In the genomic region with DNA sequence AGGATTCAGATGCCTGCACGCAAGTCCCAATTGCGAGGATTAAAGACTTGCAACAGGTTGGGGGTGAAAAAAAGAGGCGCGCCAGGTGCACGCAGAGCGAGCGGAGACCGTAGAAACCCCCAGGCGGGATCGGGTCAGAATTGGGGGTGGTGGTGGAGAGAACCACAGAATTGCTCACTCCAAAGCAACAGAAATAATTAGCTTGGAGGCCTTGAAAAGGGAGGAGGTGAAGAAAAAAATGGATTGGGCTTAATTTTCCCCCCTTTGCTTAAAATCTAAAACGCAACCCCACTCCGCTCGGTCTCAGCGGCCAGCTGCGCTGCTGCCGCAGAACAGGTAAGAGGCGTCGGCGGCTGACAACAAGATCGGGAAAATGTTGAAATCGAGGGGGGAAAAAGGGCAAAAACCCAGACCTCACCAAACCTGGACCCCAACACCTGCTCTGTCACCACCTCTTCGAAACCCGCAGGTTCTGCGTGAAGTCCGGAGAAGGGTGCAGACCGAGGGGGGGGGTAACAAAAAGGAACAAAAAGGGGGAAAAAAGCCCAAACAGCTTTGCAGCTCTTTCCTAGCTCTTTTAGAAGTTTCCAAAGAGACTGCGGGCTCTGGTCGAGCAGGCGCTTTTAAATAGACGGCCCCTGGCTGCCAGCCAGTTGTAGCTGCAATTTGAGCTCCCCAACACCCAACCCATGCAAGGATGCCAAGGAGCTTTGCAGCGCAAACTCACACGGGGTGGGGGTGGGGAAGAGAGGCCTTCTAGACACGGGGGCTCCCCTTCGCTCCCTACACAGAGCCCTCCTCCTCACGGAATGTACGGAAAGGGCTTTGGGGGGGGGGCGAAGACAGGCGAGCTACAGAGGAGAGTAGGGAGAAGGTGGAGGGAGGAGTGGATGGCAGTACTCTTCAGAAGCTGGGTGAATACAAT, we compare ENCODE assay signal across 7 mouse cellular contexts. TPM values are rescaled to one million over a fixed set of nuclear protein-coding genes. Genes with fewer than 3 reads are reported as not detected.
DNase-seq lines count a peak whose midpoint lies in the region; ATAC-seq and TF ChIP-seq lines count a peak whose summit lies in the region.

A gene (minus strand): TSS at position 598 of the 925 bp plus-strand sequence.

- no peaks in the 10 kb centered on the region for H3K4me1 ChIP-seq in embryonic facial prominence, embryonic 11.5 days (ENCODE audit: control insufficient read depth, insufficient read depth, low read length)
- H3K4me1 ChIP-seq in heart, embryonic 10.5 days, result peaks cover 41% of the 10 kb centered on the region
- peaks cover 74% of the 10 kb centered on the region for H3K4me1 ChIP-seq in kidney, embryonic 15.5 days
- peaks cover 13% of the 10 kb centered on the region for H3K4me1 ChIP-seq in liver, adult 2 months (ENCODE audit: control insufficient read depth, insufficient read depth, low read length)
- H3K4me1 ChIP-seq in neural tube, embryonic 12.5 days, result peaks cover 51% of the 10 kb centered on the region

- H3K4me2 ChIP-seq in embryonic facial prominence, embryonic 11.5 days (ENCODE audit: low read depth, low read length), result peak within 1 kb of the TSS; percentile 86
- H3K4me2 ChIP-seq in kidney, embryonic 15.5 days, result peak within 1 kb of the TSS; percentile 95
- peak within 1 kb of the TSS; percentile 84 for H3K4me2 ChIP-seq in neural tube, embryonic 12.5 days (replicated peaks)

- no peaks in the 10 kb centered on the region for H3K36me3 ChIP-seq in embryonic facial prominence, embryonic 11.5 days (replicated peaks; ENCODE audit: control insufficient read depth, insufficient read depth, low read depth, low read length)
- no peaks in the 10 kb centered on the region for H3K36me3 ChIP-seq in heart, embryonic 10.5 days
- no peaks in the 10 kb centered on the region for H3K36me3 ChIP-seq in kidney, embryonic 15.5 days
- H3K36me3 ChIP-seq in liver, adult 2 months (ENCODE audit: control insufficient read depth, insufficient read depth, low read length), result no peaks in the 10 kb centered on the region
- H3K36me3 ChIP-seq in neural tube, embryonic 12.5 days, result no peaks in the 10 kb centered on the region

- peaks cover 2% of the 10 kb centered on the region; the same call in 1 of the 2 replicates for H3K27me3 ChIP-seq in embryonic facial prominence, embryonic 11.5 days (ENCODE audit: control insufficient read depth, insufficient read depth, low read length)
- H3K27me3 ChIP-seq in heart, embryonic 10.5 days (ENCODE audit: insufficient read depth, poor library complexity, severe bottlenecking), result no peaks in the 10 kb centered on the region
- H3K27me3 ChIP-seq in kidney, embryonic 15.5 days, result peaks cover 6% of the 10 kb centered on the region; the same call in 1 of the 2 replicates
- peaks cover 4% of the 10 kb centered on the region; the same call in 1 of the 2 replicates for H3K27me3 ChIP-seq in liver, adult 2 months (ENCODE audit: control insufficient read depth, insufficient read depth, low read length)
- peaks cover 9% of the 10 kb centered on the region; the same call in 1 of the 2 replicates for H3K27me3 ChIP-seq in neural tube, embryonic 12.5 days (replicated peaks)

- peak within 1 kb of the TSS; percentile 63 for H3K4me3 ChIP-seq in embryonic facial prominence, embryonic 11.5 days (ENCODE audit: low read depth, low read length)
- peak within 1 kb of the TSS; percentile 85 for H3K4me3 ChIP-seq in heart, embryonic 10.5 days
- peak within 1 kb of the TSS; percentile 56 for H3K4me3 ChIP-seq in kidney, embryonic 15.5 days (replicated peaks)
- peak within 1 kb of the TSS; percentile 54 for H3K4me3 ChIP-seq in liver, adult 2 months (ENCODE audit: insufficient read depth, low read depth, low read length)
- H3K4me3 ChIP-seq in neural tube, embryonic 12.5 days, result peak within 1 kb of the TSS; percentile 63

- no peak for TF ChIP-seq CTCF in liver, adult 2 months (IDR thresholded peaks at IDR 0.05; ENCODE audit: low read depth, low read length)

- no peaks in the 10 kb centered on the region for H3K9me3 ChIP-seq in embryonic facial prominence, embryonic 11.5 days (replicated peaks; ENCODE audit: control insufficient read depth, low read length)
- no peaks in the 10 kb centered on the region for H3K9me3 ChIP-seq in heart, embryonic 10.5 days
- H3K9me3 ChIP-seq in kidney, embryonic 15.5 days (replicated peaks), result no peaks in the 10 kb centered on the region
- H3K9me3 ChIP-seq in neural tube, embryonic 12.5 days, result no peaks in the 10 kb centered on the region

- TF ChIP-seq POLR2A in liver, adult 2 months (IDR thresholded peaks at IDR 0.05; ENCODE audit: extremely low read depth, insufficient read depth, low read length), result no peak

- no peak for DNase-seq in adrenal gland, postnatal 4 days (ENCODE audit: low spot score in 2 of 2)
- peak; percentile 87 for DNase-seq in embryonic facial prominence, embryonic 11.5 days (ENCODE audit: low spot score)
- DNase-seq in heart, embryonic 10.5 days (ENCODE audit: low spot score), result peak; percentile 91
- peak; percentile 43 for DNase-seq in liver, adult 2 months (ENCODE audit: extremely low read depth, low read depth, low spot score)
- DNase-seq in urinary bladder, postnatal 4 days (ENCODE audit: low spot score in 2 of 2), result peak; percentile 80 to 92

- no peaks in the 10 kb centered on the region for H3K79me2 ChIP-seq in liver, adult 2 months (ENCODE audit: control insufficient read depth, insufficient read depth, low read length)

- H3K9ac ChIP-seq in embryonic facial prominence, embryonic 11.5 days (replicated peaks; ENCODE audit: low read length), result peak within 1 kb of the TSS; percentile 82
- H3K9ac ChIP-seq in kidney, embryonic 15.5 days, result peak within 1 kb of the TSS; percentile 75
- 0 out of 2 replicates have a peak within 1 kb of the TSS, but pooled peaks have one; percentile 17 for H3K9ac ChIP-seq in liver, adult 2 months (ENCODE audit: low read depth, low read length)
- H3K9ac ChIP-seq in neural tube, embryonic 12.5 days, result peak within 1 kb of the TSS; percentile 71

- 1% methylated on average over 38 of the region's 38 CpGs for WGBS in embryonic facial prominence, embryonic 11.5 days
- WGBS in heart, embryonic 10.5 days, result under 1% methylated on average over 38 of the region's 38 CpGs
- WGBS in kidney, embryonic 15.5 days, result under 1% methylated on average over 38 of the region's 38 CpGs
- WGBS in liver, adult 2 months, result 5% methylated on average over 37 of the region's 38 CpGs
- under 1% methylated on average over 38 of the region's 38 CpGs for WGBS in neural tube, embryonic 12.5 days

- peak within 1 kb of the TSS; percentile 78 for H3K27ac ChIP-seq in embryonic facial prominence, embryonic 11.5 days (replicated peaks; ENCODE audit: low read depth, low read length)
- H3K27ac ChIP-seq in heart, embryonic 10.5 days, result peak within 1 kb of the TSS; percentile 95
- H3K27ac ChIP-seq in kidney, embryonic 15.5 days, result peak within 1 kb of the TSS; percentile 91
- H3K27ac ChIP-seq in liver, adult 2 months (replicated peaks; ENCODE audit: insufficient read depth, low read depth, low read length), result no peak within 1 kb of the TSS
- peak within 1 kb of the TSS; percentile 68; the same call in 1 of the 2 replicates for H3K27ac ChIP-seq in neural tube, embryonic 12.5 days

- ATAC-seq in embryonic facial prominence, embryonic 11.5 days (replicated peaks; ENCODE audit: insufficient number of reproducible peaks, low FRiP score, low TSS enrichment, low read depth), result peak; percentile 80
- peak; percentile 50 for ATAC-seq in kidney, embryonic 15.5 days (replicated peaks; ENCODE audit: low FRiP score)
- ATAC-seq in neural tube, embryonic 12.5 days (ENCODE audit: low FRiP score, low read depth), result peak; percentile 39

RNA-seq across cellular contexts. Expression of the gene that starts here (rescaled TPM):
- total RNA-seq in adrenal gland, postnatal 4 days (2021), result 100 to 1,000 TPM; 111 to 142 TPM
- 69.4 and 71.2 TPM in 2 replicates for polyA plus RNA-seq in embryonic facial prominence, embryonic 11.5 days (2014; fragmentation: Nextera tagmentation; extraction: Ambion mirVana)
- 158 and 178 TPM in 2 replicates for polyA plus RNA-seq in heart, embryonic 10.5 days (2016; fragmentation: Nextera tagmentation; extraction: Ambion mirVana)
- polyA plus RNA-seq in kidney, embryonic 15.5 days (2015; fragmentation: Nextera tagmentation; extraction: Ambion mirVana), result 90.4 and 94.0 TPM in 2 replicates
- 2.2 and 3.0 TPM in 2 replicates for total RNA-seq in liver, adult 2 months (2014; rRNA removed)
- 2.4 and 5.7 TPM in 2 replicates for polyA plus RNA-seq in liver, adult 2 months (2012; rRNA removed)
- 128 and 150 TPM in 2 replicates for polyA plus RNA-seq in neural tube, embryonic 12.5 days (2016; fragmentation: Nextera tagmentation; extraction: Ambion mirVana)

Comparison
In these comparisons a context has a peak if more than half of its experiments do, and no peak if none do; other contexts are left out.
1. RNA of the gene that starts here (total RNA-seq): 111 to 142 TPM in adrenal gland, postnatal 4 days; 2.2 to 3.0 TPM in liver, adult 2 months; every median in the first group is over 10 times any median in the second.
2. RNA of the gene that starts here (polyA plus RNA-seq): 158 to 178 TPM in heart, embryonic 10.5 days, 128 to 150 TPM in neural tube, embryonic 12.5 days, 90.4 to 94.0 TPM in kidney, embryonic 15.5 days and 69.4 to 71.2 TPM in embryonic facial prominence, embryonic 11.5 days; 2.4 to 5.7 TPM in liver, adult 2 months; every median in the first group is over 10 times any median in the second.
3. DNase-seq: peak in embryonic facial prominence, embryonic 11.5 days (single experiment), heart, embryonic 10.5 days (single experiment), liver, adult 2 months (single experiment) and urinary bladder, postnatal 4 days (2 of 2); none in adrenal gland, postnatal 4 days (0 of 2).
4. H3K9ac ChIP-seq: peak in every context shown above with its lines; median percentile 82 in embryonic facial prominence, embryonic 11.5 days; 75 in kidney, embryonic 15.5 days; 71 in neural tube, embryonic 12.5 days; 17 in liver, adult 2 months.
5. Peak in every context shown above with its lines, with median percentiles within 50 percentile points of each other: ATAC-seq, H3K4me2 ChIP-seq and H3K4me3 ChIP-seq.